Mouse (Mus musculus): ENCODE data around the gene Colec11. TPM values are rescaled to one million over a fixed set of nuclear protein-coding genes. Genes with fewer than 3 reads are reported as not detected.
A peak's percentile ranks its signal among the peaks of the same experiment; 100 is the strongest.

The Colec11 gene
- polyA plus RNA-seq, 1 experiment from 2014 or later: 0.22 TPM

DNA sequence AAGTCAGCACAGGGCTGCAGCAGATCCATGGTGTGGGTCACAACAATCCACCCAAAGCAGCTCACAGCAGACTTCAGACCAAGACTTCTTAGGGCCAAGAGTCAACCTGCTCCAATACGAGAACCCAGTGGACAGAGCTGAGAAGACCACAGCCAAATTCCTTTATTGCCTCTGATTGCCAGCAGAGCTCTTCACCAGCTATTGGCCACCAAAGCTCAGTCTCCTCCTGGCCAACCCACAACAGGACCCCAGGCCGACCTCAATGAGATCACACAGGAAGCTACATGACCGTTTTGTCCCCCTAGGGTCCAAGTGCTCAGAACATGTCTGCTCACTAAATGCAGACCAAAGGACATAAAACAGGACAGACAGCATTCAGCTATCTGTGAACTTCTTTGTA is 25.1 kb downstream of the Colec11 start:
- Histone ChIP-seq H3K9ac (no peak overlapping the region), H3K27me3 (no peaks in the 10 kb centered on the region; the same call in 1 of the 2 replicates), H3K4me3 (replicated peaks) (no peak overlapping the region), H3K4me2 (no peak overlapping the region), H3K9me3 (no peaks in the 10 kb centered on the region), H3K4me1 (peaks cover 8% of the 10 kb centered on the region), H3K36me3 (replicated peaks) (no peaks in the 10 kb centered on the region), H3K27ac (no peak overlapping the region)
- ATAC-seq (ENCODE audit: low FRiP score): no peak
- WGBS: 72% methylated on average over 3 of the region's 3 CpGs

DNA sequence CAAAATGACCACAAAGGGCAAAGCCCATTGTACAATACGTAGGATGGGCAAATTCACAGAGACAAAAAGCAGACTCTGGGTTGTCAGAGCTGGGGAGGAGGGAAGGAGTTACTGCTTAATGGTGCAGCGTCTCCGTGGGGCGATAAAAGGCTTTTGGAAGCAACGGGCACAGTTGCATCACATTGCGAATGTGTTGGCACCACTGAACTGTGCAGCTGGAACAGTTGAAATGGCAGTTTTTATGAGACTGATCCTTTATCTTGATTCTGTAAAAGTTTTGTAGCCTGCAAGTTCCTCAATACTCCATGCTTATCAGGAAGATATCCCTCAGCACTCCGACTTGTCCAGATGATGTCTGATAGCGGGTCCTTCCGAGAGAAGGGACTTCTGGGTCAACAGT is 25.5 kb downstream of the Colec11 start:
- no peak overlapping the region for H3K4me2 ChIP-seq
- 91% methylated on average over 9 of the region's 9 CpGs for WGBS

DNA sequence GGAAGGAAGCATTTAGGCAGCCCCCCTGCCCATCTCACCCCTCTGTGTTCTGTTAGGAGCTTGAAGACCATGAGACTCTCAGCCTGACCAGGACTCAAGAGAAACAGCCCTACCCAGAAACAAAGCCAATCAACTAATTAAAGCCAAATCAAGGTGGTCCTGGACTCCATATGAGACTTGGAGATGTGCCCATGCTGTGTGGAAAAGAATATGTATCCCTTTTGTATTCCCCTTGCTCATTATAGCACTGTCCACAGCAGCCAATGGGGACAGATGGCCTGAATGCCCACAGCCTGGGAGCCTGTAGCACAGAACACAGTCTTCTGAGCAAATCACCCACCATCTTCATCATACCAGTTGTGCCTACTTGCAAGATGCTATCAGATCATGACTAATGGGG is 26.3 kb downstream of the Colec11 start:
- Histone ChIP-seq H3K27me3 (no peaks in the 10 kb centered on the region; the same call in 1 of the 2 replicates), H3K4me3 (replicated peaks) (no peak overlapping the region), H3K27ac (no peak overlapping the region), H3K4me2 (no peak overlapping the region), H3K9ac (no peak overlapping the region), H3K36me3 (replicated peaks) (no peaks in the 10 kb centered on the region), H3K9me3 (no peaks in the 10 kb centered on the region), H3K4me1 (peaks cover 5% of the 10 kb centered on the region; the same call in 1 of the 2 replicates)
- ATAC-seq (ENCODE audit: low FRiP score): no peak

More for the DNA sequence above, 25.5 kb downstream of the Colec11 start:
- ATAC-seq (ENCODE audit: low FRiP score): no peak
- Histone ChIP-seq H3K4me1 (peaks cover 8% of the 10 kb centered on the region), H3K27me3 (no peaks in the 10 kb centered on the region; the same call in 1 of the 2 replicates), H3K4me3 (replicated peaks) (no peak overlapping the region), H3K9ac (no peak overlapping the region), H3K9me3 (no peaks in the 10 kb centered on the region), H3K36me3 (replicated peaks) (no peaks in the 10 kb centered on the region), H3K27ac (no peak overlapping the region)

DNA sequence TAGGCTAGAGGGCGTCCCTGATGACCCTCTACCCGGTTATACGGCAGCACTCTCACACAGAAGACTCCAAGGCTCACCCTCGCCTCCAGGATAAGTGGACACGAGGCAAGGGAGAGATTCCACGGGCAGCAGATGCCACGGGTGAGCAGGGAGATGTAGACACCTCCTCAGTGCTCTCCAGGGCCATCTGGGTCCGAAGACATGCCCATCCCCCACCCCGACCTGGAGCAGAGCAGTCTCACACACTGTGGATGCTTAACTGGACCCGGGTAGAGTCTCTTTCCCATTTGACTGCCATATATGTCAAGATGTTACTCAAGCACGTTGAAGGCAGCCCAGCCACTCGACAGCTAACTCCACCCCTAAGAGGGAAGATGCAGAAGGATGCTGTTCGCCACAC is 32.7 kb downstream of the Colec11 start:
- H3K27ac ChIP-seq: no peak overlapping the region
- no peak overlapping the region for H3K4me2 ChIP-seq
- H3K4me3 ChIP-seq (replicated peaks): no peak overlapping the region
- 59% methylated on average over 13 of the region's 13 CpGs for WGBS
- ATAC-seq (ENCODE audit: low FRiP score): no peak
- H3K4me1 ChIP-seq: peaks cover 19% of the 10 kb centered on the region
- no peaks in the 10 kb centered on the region for H3K36me3 ChIP-seq (replicated peaks)
- peaks cover 30% of the 10 kb centered on the region for H3K27me3 ChIP-seq
- no peaks in the 10 kb centered on the region for H3K9me3 ChIP-seq
- H3K9ac ChIP-seq: no peak overlapping the region

DNA sequence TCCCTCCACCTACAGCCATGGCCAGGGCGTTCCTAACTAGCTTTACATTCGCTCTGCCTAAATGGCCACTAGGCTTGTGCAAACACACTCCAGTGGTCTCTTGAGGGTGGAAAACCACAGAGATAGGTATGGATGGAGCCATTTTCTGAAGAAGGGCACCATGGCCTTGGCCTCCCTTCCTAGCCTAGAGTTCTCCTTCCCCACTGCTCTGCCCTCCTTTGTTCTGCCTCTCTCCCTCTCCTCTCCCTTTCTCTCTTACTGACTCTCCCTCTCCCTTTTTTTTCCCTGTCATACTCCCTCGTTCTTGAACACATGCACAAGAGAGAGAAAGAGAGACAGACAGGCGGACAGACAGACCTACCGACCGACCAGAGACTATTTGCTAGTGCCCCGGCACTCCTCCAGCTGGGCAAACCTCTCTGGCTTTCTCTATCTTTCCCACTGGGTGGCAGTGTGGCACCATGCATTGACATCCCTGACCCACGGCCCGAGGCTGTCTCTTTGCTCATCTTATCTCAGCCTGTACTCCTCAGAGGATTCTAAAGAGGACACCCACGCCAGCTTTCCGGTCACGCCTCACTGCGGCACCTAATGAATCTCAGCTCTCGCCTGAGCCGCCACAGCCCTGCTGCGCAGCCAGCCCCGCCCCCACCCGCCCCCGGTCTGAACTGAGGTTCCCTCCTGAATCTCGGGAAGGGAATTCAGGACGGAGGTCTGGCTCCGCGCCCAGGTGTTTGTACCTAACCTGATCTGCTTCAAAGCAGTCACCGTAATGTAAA is 33.9 kb downstream of the Colec11 start:
- 9% methylated on average over 23 of the region's 24 CpGs for WGBS
- Histone ChIP-seq H3K27me3 (peaks cover 30% of the 10 kb centered on the region), H3K4me2 (peak overlapping the region; percentile 75)

DNA sequence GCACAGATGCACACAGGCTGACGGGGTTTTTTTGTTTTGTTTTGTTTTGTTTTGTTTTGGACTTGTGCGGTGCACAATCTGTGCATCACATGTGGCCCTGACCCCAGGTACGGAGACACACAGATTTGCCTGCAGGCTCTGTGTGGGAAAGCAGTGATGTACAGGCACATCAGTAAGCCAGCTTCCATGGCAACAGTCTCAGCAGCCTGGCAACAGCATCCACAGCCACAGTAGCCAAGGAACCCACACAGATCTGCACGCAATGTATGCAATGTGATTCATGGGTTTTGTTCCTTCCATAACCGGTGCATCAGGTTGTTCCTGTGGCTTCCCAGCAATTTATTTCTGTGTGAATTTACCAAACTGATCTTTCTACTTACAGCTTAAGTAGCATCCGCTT is 35.2 kb downstream of the Colec11 start:
- Histone ChIP-seq H3K9ac (no peak overlapping the region), H3K27me3 (peaks cover 30% of the 10 kb centered on the region), H3K27ac (no peak overlapping the region), H3K4me3 (replicated peaks) (no peak overlapping the region), H3K4me2 (no peak overlapping the region), H3K4me1 (peaks cover 19% of the 10 kb centered on the region), H3K36me3 (replicated peaks) (no peaks in the 10 kb centered on the region), H3K9me3 (no peaks in the 10 kb centered on the region)
- no peak for ATAC-seq (ENCODE audit: low FRiP score)
- 79% methylated on average over 6 of the region's 6 CpGs for WGBS

More for the DNA sequence above, 33.9 kb downstream of the Colec11 start:
- Histone ChIP-seq H3K36me3 (replicated peaks) (no peaks in the 10 kb centered on the region), H3K9me3 (no peaks in the 10 kb centered on the region), H3K4me3 (replicated peaks) (peak overlapping the region; percentile 45), H3K9ac (peak overlapping the region; percentile 58), H3K4me1 (peaks cover 19% of the 10 kb centered on the region), H3K27ac (peak overlapping the region; percentile 42; the same call in 1 of the 2 replicates)
- ATAC-seq (ENCODE audit: low FRiP score): peak; percentile 88

DNA sequence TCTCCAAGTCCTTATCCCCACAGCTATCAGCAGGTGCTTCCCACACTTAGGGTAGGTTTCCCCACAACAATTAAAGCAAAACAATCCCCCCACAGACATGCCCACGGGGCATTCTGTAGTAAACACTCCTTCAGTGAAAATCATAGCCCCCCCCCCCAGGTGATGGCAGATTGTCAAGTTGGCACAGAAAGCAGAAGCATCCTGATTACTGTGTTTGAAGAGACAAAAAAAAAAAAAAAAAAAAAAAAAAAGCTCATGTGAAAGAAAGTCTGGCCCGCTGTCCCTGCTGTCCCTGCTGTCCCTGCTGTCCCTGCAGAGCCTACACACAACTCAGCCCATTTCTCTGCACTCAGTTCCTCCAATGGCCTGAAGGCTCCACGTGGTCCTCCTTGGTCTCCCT is 39.1 kb downstream of the Colec11 start:
- no peak overlapping the region for H3K9ac ChIP-seq
- H3K4me2 ChIP-seq: no peak overlapping the region
- H3K4me1 ChIP-seq: peaks cover 7% of the 10 kb centered on the region; the same call in 1 of the 2 replicates
- H3K9me3 ChIP-seq: no peaks in the 10 kb centered on the region
- H3K4me3 ChIP-seq (replicated peaks): no peak overlapping the region
- peaks cover 10% of the 10 kb centered on the region; the same call in 1 of the 2 replicates for H3K27me3 ChIP-seq
- H3K27ac ChIP-seq: no peak overlapping the region
- no peaks in the 10 kb centered on the region for H3K36me3 ChIP-seq (replicated peaks)
- 65% methylated on average over 3 of the region's 3 CpGs for WGBS
- no peak for ATAC-seq (ENCODE audit: low FRiP score)

DNA sequence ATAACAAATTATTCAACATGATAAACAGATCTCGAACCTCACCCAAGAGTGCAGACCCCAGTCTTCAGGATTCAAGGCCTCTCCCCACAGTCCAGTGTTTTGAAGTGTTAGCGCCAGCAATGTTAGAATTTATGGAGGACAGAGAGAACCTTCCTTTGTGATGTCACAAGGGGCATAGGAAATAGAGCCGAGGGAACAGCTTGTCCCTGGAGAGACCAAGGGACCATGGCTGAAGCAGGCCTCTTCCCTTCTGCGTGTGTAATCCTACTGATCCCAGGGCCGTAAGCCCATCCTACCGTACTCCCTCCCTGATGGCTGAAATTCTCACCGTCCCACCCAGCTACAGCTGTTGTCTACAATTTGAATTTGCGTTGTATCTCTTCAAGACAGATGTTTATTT is 40.8 kb downstream of the Colec11 start, which contains the start of gene Allc:
Gene Allc, minus strand, starts transcription at position 101 of the 400 bp plus-strand sequence.
- Histone ChIP-seq H3K27ac (no peak within 1 kb of the TSS), H3K4me2 (no peak within 1 kb of the TSS), H3K9me3 (no peaks in the 10 kb centered on the region), H3K36me3 (replicated peaks) (no peaks in the 10 kb centered on the region), H3K4me1 (no peaks in the 10 kb centered on the region), H3K9ac (no peak within 1 kb of the TSS), H3K4me3 (replicated peaks) (no peak within 1 kb of the TSS), H3K27me3 (no peaks in the 10 kb centered on the region)
- 87% methylated on average over 8 of the region's 8 CpGs for WGBS
- ATAC-seq (ENCODE audit: low FRiP score): no peak

DNA sequence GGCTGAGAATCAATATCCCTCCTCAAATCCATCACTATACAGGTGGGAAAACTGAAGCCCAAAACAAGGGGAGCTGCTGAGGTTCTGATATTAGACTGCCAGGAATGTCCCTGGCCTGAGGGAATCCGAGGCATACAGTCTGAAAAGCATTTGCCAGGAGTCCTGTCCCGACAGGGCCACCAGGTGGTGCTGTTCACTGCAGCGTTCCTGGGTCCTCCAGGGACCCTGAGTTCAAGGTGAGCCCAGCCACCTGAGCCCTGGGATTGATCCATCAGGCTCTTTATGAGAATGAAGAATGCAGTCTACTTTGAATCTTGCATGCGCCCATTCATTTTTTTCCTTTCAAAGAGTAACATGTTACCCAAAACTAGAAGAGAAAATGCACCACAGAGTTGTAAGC is 44.0 kb downstream of the Colec11 start:
- WGBS: 34% methylated on average over 4 of the region's 4 CpGs
- Histone ChIP-seq H3K9ac (no peak overlapping the region), H3K4me3 (replicated peaks) (no peak overlapping the region), H3K36me3 (replicated peaks) (no peaks in the 10 kb centered on the region), H3K27ac (no peak overlapping the region), H3K9me3 (no peaks in the 10 kb centered on the region), H3K4me1 (no peaks in the 10 kb centered on the region), H3K4me2 (no peak overlapping the region), H3K27me3 (no peaks in the 10 kb centered on the region)
- no peak for ATAC-seq (ENCODE audit: low FRiP score)

DNA sequence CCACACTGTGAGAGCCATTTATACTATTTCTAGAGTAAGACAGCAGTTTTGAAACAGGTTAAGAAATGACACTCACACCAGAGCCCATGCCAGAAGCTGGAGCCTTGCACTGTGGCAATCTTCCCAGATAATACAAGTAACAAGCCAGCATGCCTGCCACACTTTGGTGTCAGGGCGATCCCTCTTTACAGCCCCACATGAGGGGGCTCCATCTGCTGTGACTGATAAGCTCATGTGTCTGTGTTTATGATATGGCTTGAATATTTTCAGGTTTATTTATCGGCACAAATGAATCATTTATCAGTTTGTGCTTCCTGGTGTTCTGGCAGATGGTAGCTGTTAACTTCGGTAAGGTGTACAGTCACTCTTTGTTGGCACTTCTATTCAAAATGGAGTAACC is 45.0 kb downstream of the Colec11 start:
- no peaks in the 10 kb centered on the region for H3K9me3 ChIP-seq
- H3K4me3 ChIP-seq (replicated peaks): no peak overlapping the region
- no peak overlapping the region for H3K27ac ChIP-seq
- no peak overlapping the region for H3K4me2 ChIP-seq
- H3K4me1 ChIP-seq: no peaks in the 10 kb centered on the region
- no peak for ATAC-seq (ENCODE audit: low FRiP score)
- H3K27me3 ChIP-seq: no peaks in the 10 kb centered on the region
- 91% methylated on average over 3 of the region's 3 CpGs for WGBS
- H3K36me3 ChIP-seq (replicated peaks): no peaks in the 10 kb centered on the region
- no peak overlapping the region for H3K9ac ChIP-seq

DNA sequence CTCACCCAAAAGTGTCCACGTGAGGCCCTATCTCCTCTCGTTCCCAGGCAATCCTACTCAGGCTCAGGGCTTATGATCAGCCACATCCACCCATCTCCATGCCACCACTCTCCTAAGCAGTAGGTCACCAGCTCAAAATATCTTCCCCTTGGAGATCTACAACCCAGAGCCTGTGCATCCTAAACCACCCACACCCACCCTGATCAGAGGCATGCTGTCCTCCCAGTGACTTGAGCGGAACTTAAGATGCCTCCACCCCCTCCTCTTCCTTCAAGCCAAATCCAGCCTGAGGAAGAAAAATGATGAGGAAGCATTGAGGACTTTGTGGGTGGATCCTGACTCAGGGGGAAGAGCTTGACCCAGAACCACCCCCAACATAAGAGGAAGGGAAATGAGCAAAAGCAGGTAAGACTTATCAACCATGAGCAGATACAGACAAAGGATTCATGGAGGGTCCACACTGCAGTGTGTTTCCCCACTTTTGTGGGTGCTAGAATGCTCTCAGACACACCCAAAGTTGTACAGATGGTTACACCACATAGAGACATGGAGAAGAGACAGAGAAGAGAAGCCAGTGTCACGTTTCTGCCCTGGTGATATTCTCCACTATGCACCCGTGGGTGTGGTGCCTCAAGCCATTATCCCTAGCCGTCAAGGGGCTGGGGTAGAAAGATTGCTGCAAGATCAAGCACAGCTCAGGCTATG is 47.7 kb downstream of the Colec11 start:
- Histone ChIP-seq H3K4me2 (no peak overlapping the region), H3K4me3 (replicated peaks) (no peak overlapping the region), H3K36me3 (replicated peaks) (no peaks in the 10 kb centered on the region), H3K4me1 (no peaks in the 10 kb centered on the region), H3K9me3 (no peaks in the 10 kb centered on the region), H3K9ac (no peak overlapping the region), H3K27me3 (no peaks in the 10 kb centered on the region), H3K27ac (no peak overlapping the region)
- no peak for ATAC-seq (ENCODE audit: low FRiP score)
- WGBS: 79% methylated on average over 6 of the region's 6 CpGs

DNA sequence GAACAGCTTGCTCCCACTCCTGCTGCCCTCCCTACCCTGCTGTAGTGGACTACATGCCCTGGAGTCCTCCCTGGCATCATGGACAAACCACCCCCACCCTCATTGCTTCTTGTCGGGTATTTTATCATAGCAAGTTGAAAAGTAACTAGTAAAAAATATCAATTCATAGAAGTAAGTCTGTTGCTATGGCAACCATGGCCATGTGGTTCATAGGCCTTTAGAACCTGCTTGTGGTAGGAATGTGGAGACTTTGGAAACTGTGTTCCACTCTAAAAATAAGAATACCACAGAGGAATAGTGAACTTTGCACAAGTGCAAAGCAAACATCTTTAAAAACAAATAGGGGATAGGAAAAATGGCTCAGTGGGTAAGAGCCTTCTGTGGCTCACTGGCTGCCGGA is 50.9 kb downstream of the Colec11 start:
- Histone ChIP-seq H3K4me3 (replicated peaks) (no peak overlapping the region), H3K9me3 (no peaks in the 10 kb centered on the region), H3K27ac (no peak overlapping the region), H3K4me2 (no peak overlapping the region), H3K4me1 (no peaks in the 10 kb centered on the region), H3K9ac (no peak overlapping the region), H3K27me3 (no peaks in the 10 kb centered on the region), H3K36me3 (replicated peaks) (no peaks in the 10 kb centered on the region)
- WGBS: 87% methylated on average over 2 of the region's 2 CpGs
- no peak for ATAC-seq (ENCODE audit: low FRiP score)
